Mouse (Mus musculus) hindbrain, embryonic 11.5 days (tissue): ENCODE measurements around the gene Efhd1. TPM values are rescaled to one million over a fixed set of nuclear protein-coding genes. Genes with fewer than 3 reads are reported as not detected.
A peak's percentile ranks its signal among the peaks of the same experiment; 100 is the strongest.

Experiments used
- ATAC-seq: fragments of 200-750 bp; cut with Nextera tagmentation; 2 replicates; pipeline ENCODE4 v1.8.0; 2017; ENCODE audit warnings: mild to moderate bottlenecking, moderate TSS enrichment, moderate library complexity; ENCODE audit not compliant: low FRiP score
- DNase-seq: peaks from one replicate; pipeline ENCODE4 v3.0.0-alpha.2; 2015; ENCODE audit warnings: low spot score
- H3K27ac ChIP-seq: fragments of 300-500 bp; sonication (generic); 2 replicates; pipeline ENCODE4 v1.5.1; 2014; ENCODE audit warnings: mild to moderate bottlenecking, low read depth, low read length
- H3K27me3 ChIP-seq: fragments of 300-500 bp; sonication (generic); 2 replicates; pipeline ENCODE4 v1.6.1; 2014; ENCODE audit warnings: mild to moderate bottlenecking, low read length, moderate library complexity, mixed read lengths; ENCODE audit not compliant: control insufficient read depth, insufficient read depth
- H3K36me3 ChIP-seq: fragments of 300-500 bp; sonication (generic); 2 replicates; pipeline ENCODE4 v1.6.1; 2014; ENCODE audit warnings: mild to moderate bottlenecking, low read length, moderate library complexity, mixed read lengths; ENCODE audit not compliant: control insufficient read depth, insufficient read depth
- H3K4me1 ChIP-seq: fragments of 300-500 bp; sonication (generic); replicated peaks from 2 replicates; pipeline ENCODE4 v1.6.1; 2014; ENCODE audit warnings: low read length, mixed read lengths; ENCODE audit not compliant: control insufficient read depth, insufficient read depth
- H3K4me2 ChIP-seq: fragments of 300-500 bp; sonication (generic); replicated peaks from 2 replicates; pipeline ENCODE4 v1.6.1; 2014; ENCODE audit warnings: mild to moderate bottlenecking, low read depth, low read length
- H3K4me3 ChIP-seq: fragments of 300-500 bp; sonication (generic); 2 replicates; pipeline ENCODE4 v1.5.1; 2014; ENCODE audit warnings: low read depth, low read length
- H3K9ac ChIP-seq: fragments of 300-500 bp; sonication (generic); 2 replicates; pipeline ENCODE4 v1.6.1; 2014; ENCODE audit warnings: low read depth, low read length
- H3K9me3 ChIP-seq: fragments of 300-500 bp; sonication (generic); 2 replicates; pipeline ENCODE4 v1.6.1; 2016; ENCODE audit warnings: low read length; ENCODE audit not compliant: control insufficient read depth
- WGBS: fragments of 180-500 bp; shearing (Covaris S2); extraction: QIAGEN DNeasy Blood & Tissue Kit; methylation state at CpG from one replicate; pipeline ENCODE4 v1.1.7; 2014; 5-methylcytosine and 5-hydroxymethylcytosine counted together
- polyA plus RNA-seq: library from polyadenylated mRNA; unstranded; fragments of >200 nt; fragmentation: Nextera tagmentation; extraction: Ambion mirVana; gene quantifications from 2 replicates; pipeline ENCODE4 v1.2.1, GENCODE M21; 2014

Gene Efhd1
- polyA plus RNA-seq, 1 experiment from 2014 or later, result 0.14 TPM

DNA sequence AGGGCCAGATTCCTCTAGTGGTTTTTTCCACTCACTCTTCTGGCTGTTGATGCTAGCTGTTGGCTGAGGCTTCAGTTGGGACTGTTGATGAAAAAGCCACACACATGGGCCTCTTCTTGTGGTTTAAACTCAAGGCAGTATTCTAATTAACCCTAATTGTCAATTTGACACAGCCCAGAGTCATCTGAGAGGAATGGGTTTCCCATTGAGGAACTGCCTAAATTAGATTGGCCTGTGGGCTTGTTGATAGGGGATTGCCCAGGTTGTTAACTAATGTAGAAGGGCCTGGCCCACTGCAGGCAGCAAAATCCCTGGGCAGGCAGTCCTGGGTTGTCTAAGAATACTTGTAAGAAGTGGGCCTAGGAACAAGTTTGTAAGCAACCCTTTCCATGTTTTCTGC, 60.5 kb downstream of the Efhd1 start:
- no peak overlapping the region for H3K27ac ChIP-seq

DNA sequence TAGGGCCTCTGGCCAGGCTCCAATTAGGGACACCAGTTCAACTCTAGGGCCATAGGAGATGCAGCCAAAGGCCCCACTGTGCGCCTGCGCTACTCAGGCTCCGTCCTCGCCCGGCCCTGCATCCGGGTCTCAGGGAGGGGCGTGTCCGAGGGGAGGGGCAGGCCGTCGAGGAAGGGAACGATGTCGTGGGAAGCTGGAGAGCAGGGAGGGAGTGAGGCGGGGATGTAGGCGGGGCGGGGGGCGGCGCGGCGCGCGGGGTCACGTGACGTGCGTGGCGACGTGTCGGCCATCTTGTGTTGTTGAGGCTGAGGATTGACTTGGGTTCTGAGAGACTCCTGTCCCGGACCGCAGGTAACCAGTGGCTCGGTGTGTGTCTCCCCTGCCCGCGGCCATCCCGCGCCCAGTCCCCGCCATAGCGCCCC, 62.6 kb downstream of the Efhd1 start, which contains the start of gene Gigyf2:
Gene Gigyf2 (plus strand): TSS at position 257 of the 422 bp plus-strand sequence.
- DNase-seq (peak; percentile 99), ATAC-seq (peak; percentile 99)
- H3K4me2 ChIP-seq, result peak within 1 kb of the TSS; percentile 43
- H3K27me3 ChIP-seq, result no peaks in the 10 kb centered on the region
- peak within 1 kb of the TSS; percentile 92 for H3K9ac ChIP-seq
- peak within 1 kb of the TSS; percentile 89 for H3K27ac ChIP-seq
- no peaks in the 10 kb centered on the region for H3K4me1 ChIP-seq
- 2% methylated on average over 34 of the region's 36 CpGs for WGBS
- H3K4me3 ChIP-seq, result peak within 1 kb of the TSS; percentile 93
- no peaks in the 10 kb centered on the region for H3K9me3 ChIP-seq
- H3K36me3 ChIP-seq, result no peaks in the 10 kb centered on the region

More for the DNA sequence above, 60.5 kb downstream of the Efhd1 start:
- Histone ChIP-seq H3K4me3 (no peak overlapping the region), H3K9me3 (peaks cover 4% of the 10 kb centered on the region), H3K9ac (no peak overlapping the region), H3K4me2 (no peak overlapping the region), H3K4me1 (no peaks in the 10 kb centered on the region), H3K36me3 (no peaks in the 10 kb centered on the region), H3K27me3 (no peaks in the 10 kb centered on the region)
- DNase-seq (no peak), ATAC-seq (no peak)

DNA sequence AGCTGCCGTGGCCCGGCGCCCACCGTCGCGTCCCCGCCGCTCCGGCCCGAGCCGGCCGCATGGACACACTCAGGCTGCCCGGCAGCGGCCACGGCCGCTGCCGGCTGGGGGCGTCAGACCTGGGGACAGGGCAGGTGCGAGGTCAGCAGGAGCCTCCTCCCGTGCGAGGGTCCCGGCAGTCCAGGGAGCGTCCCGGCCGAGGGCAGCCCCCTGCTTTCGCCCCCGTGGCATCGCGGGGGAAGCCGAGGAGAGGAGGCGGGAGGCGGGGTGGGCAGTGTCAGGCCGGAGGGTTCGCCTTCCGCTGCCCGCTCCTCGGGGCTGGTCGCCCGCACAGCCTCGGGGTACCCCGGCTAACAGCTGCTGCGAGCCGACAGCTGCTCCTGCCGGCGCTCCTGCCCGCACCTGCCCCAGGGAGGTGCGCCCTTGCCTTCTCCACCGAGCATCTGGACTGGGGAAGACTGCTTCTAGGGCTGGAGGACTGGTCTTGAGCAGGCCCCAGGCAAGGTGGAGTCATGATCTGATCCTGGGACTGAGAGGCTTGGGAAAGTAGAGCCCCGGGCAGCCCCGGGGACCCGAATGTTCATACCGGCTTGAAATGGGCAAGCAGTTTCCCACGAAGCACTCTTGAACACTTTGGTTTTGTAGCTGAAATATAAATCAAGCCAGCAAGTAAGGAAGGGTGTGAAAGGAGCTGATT, 63.1 kb downstream of the Efhd1 start:
- Histone ChIP-seq H3K9ac (peak overlapping the region; percentile 92), H3K4me1 (no peaks in the 10 kb centered on the region), H3K9me3 (no peaks in the 10 kb centered on the region), H3K4me3 (peak overlapping the region; percentile 93), H3K27ac (peak overlapping the region; percentile 89), H3K27me3 (no peaks in the 10 kb centered on the region), H3K36me3 (no peaks in the 10 kb centered on the region), H3K4me2 (peak overlapping the region; percentile 43)
- ATAC-seq (peak; percentile 91), DNase-seq (peak; percentile 71)
- under 1% methylated on average over 30 of the region's 53 CpGs for WGBS

DNA sequence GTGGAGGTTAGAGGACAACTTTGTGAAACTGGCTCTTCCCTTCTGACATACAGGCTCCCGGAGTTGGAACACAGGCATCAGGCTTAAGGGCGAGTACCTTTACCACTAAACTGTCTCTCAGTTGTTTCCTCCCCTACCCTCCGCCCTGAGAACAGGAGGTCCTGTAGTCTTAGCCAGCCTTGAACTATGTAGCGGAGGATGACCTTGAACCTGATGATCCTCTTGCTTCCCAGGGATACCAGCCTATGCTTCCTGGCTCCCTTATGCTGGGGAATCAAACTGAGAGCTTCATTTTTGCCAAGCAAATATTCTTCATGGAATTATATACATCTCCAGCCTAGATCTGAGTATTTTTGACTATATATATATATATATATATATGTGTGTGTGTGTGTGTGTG, 67.6 kb downstream of the Efhd1 start:
- 95% methylated on average over 4 of the region's 4 CpGs for WGBS
- H3K36me3 ChIP-seq, result no peaks in the 10 kb centered on the region
- H3K4me1 ChIP-seq, result no peaks in the 10 kb centered on the region

DNA sequence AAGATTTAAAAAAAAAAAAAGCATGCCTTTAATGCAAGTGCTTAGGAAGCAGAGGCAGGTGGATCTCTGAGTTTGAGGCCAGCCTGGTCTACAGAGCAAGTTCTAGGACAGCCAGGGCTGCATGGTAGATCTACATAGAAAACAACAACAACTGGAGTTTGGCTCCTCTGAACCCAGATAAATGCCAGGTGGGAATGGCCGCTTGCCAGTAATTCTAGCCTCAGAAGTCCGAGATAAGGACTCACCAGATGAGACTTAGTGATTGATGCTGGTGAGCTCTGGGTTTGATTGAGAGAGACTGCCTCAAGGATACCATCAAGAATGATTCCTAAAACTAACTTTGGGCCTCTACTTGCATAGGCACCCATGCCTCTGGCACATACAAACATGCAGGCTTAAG, 86.4 kb downstream of the Efhd1 start:
- Histone ChIP-seq H3K9me3 (no peaks in the 10 kb centered on the region), H3K36me3 (no peaks in the 10 kb centered on the region), H3K9ac (no peak overlapping the region), H3K27ac (no peak overlapping the region), H3K4me2 (no peak overlapping the region), H3K27me3 (no peaks in the 10 kb centered on the region), H3K4me1 (no peaks in the 10 kb centered on the region), H3K4me3 (no peak overlapping the region)
- DNase-seq (no peak), ATAC-seq (no peak)
- WGBS, result 86% methylated on average over 2 of the region's 2 CpGs

More for the DNA sequence above, 67.6 kb downstream of the Efhd1 start:
- H3K9ac ChIP-seq, result no peak overlapping the region
- no peak overlapping the region for H3K4me2 ChIP-seq
- H3K4me3 ChIP-seq, result no peak overlapping the region
- ATAC-seq (no peak), DNase-seq (no peak)
- no peaks in the 10 kb centered on the region for H3K27me3 ChIP-seq
- H3K27ac ChIP-seq, result no peak overlapping the region
- no peaks in the 10 kb centered on the region for H3K9me3 ChIP-seq

DNA sequence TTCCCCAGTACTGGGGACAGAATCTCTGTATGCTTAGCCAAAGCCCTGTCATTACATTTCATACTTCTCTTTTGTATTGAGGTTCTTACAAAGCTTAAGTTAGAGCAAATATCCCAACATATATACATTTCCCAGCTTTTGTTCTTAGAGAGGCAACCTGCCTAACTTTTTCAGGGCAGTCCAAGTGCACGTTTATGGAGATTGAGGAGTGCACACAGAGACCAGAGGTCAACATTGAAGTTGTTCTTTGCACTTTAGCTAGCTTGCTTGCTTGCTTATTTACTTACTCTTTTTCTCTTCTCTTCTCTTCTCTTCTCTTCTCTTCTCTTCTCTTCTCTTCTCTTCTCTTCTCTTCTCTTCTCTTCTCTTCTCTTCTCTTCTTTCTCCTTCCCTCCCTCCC, 96.1 kb downstream of the Efhd1 start:
- H3K9me3 ChIP-seq, result no peaks in the 10 kb centered on the region
- no peak for ATAC-seq
- 81% methylated on average over 1 of the region's 1 CpGs for WGBS
- H3K4me1 ChIP-seq, result no peaks in the 10 kb centered on the region
- H3K27me3 ChIP-seq, result no peaks in the 10 kb centered on the region
- no peak overlapping the region for H3K4me3 ChIP-seq
- DNase-seq, result no peak
- H3K27ac ChIP-seq, result no peak overlapping the region
- H3K4me2 ChIP-seq, result no peak overlapping the region
- no peak overlapping the region for H3K9ac ChIP-seq
- H3K36me3 ChIP-seq, result no peaks in the 10 kb centered on the region

Other genes with a start within 250 kb of the Efhd1 start
- not detected in 2 replicates for gene Alppl2, start 174.4 kb upstream of the Efhd1 start, polyA plus RNA-seq
- gene Alpi, start 162.8 kb upstream of the Efhd1 start, polyA plus RNA-seq, result not detected in 2 replicates
- gene Akp3, start 139.4 kb upstream of the Efhd1 start, polyA plus RNA-seq, result not detected in 2 replicates
- gene Ecel1, start 107.8 kb upstream of the Efhd1 start, polyA plus RNA-seq, result 10.0 and 14.7 TPM in 2 replicates
- 1.9 and 3.3 TPM in 2 replicates for gene Prss56, start 81.0 kb upstream of the Efhd1 start, polyA plus RNA-seq
- gene Chrnd, start 73.8 kb upstream of the Efhd1 start, polyA plus RNA-seq, result 0.47 TPM in 1 of 2 replicates, not detected in the other
- 0.73 and 1.0 TPM in 2 replicates for gene Chrng, start 59.7 kb upstream of the Efhd1 start, polyA plus RNA-seq
- gene Eif4e2, start 50.4 kb upstream of the Efhd1 start, polyA plus RNA-seq, result 132 and 134 TPM in 2 replicates
- gene Gigyf2, start 62.6 kb downstream of the Efhd1 start, polyA plus RNA-seq, result 53.5 and 68.2 TPM in 2 replicates
- 8.1 and 8.8 TPM in 2 replicates for gene Kcnj13, start 130.4 kb downstream of the Efhd1 start, polyA plus RNA-seq
- gene Snorc, start 205.9 kb downstream of the Efhd1 start, polyA plus RNA-seq, result not detected in 2 replicates
- gene Neu2, start 245.5 kb downstream of the Efhd1 start, polyA plus RNA-seq, result not detected in 2 replicates